Mouse (Mus musculus) limb, embryonic 12.5 days (tissue): Measurements from ENCODE around the gene Tm6sf1. TPM values are rescaled to one million over a fixed set of nuclear protein-coding genes. Genes with fewer than 3 reads are reported as not detected.

Experiments
- ATAC-seq: fragments of 200-750 bp; cut with Nextera tagmentation; 2 replicates; pipeline ENCODE4 v1.8.0; 2017; ENCODE audit warnings: low read depth, moderate TSS enrichment; ENCODE audit not compliant: insufficient number of reproducible peaks, insufficient read depth, low FRiP score, low TSS enrichment
- H3K27ac ChIP-seq: fragments of 300-500 bp; sonication (generic); 2 replicates; pipeline ENCODE4 v1.5.1; 2016; ENCODE audit warnings: mild to moderate bottlenecking, moderate library complexity
- H3K27me3 ChIP-seq: fragments of 300-500 bp; sonication (generic); 2 replicates; pipeline ENCODE4 v1.6.1; 2016; ENCODE audit warnings: mild to moderate bottlenecking, moderate library complexity
- H3K36me3 ChIP-seq: fragments of 300-500 bp; sonication (generic); 2 replicates; pipeline ENCODE4 v1.6.1; 2016; ENCODE audit warnings: mild to moderate bottlenecking, moderate library complexity
- H3K4me1 ChIP-seq: fragments of 300-500 bp; sonication (generic); replicated peaks from 2 replicates; pipeline ENCODE4 v1.6.1; 2016
- H3K4me2 ChIP-seq: fragments of 300-500 bp; sonication (generic); 2 replicates; pipeline ENCODE4 v1.6.1; 2016; ENCODE audit warnings: mild to moderate bottlenecking, moderate library complexity
- H3K4me3 ChIP-seq: fragments of 300-500 bp; sonication (generic); replicated peaks from 2 replicates; pipeline ENCODE4 v1.5.1; 2016; ENCODE audit warnings: mild to moderate bottlenecking
- H3K9ac ChIP-seq: fragments of 300-500 bp; sonication (generic); replicated peaks from 2 replicates; pipeline ENCODE4 v1.6.1; 2016; ENCODE audit warnings: mild to moderate bottlenecking, moderate library complexity
- H3K9me3 ChIP-seq: fragments of 300-500 bp; sonication (generic); 2 replicates; pipeline ENCODE4 v1.6.1; 2016; ENCODE audit warnings: mild to moderate bottlenecking, moderate library complexity
- WGBS: fragments of 180-500 bp; shearing (Covaris S2); methylation state at CpG from one replicate; pipeline ENCODE4 v1.1.7; 2016; 5-methylcytosine and 5-hydroxymethylcytosine counted together
- polyA plus RNA-seq: library from polyadenylated mRNA; unstranded; fragments of >200 nt; fragmentation: Nextera tagmentation; extraction: Ambion mirVana; gene quantifications from 2 replicates; pipeline ENCODE4 v1.2.1, GENCODE M21; 2016

The Tm6sf1 gene
- polyA plus RNA-seq, 1 experiment from 2014 or later, result 16.1 TPM

DNA sequence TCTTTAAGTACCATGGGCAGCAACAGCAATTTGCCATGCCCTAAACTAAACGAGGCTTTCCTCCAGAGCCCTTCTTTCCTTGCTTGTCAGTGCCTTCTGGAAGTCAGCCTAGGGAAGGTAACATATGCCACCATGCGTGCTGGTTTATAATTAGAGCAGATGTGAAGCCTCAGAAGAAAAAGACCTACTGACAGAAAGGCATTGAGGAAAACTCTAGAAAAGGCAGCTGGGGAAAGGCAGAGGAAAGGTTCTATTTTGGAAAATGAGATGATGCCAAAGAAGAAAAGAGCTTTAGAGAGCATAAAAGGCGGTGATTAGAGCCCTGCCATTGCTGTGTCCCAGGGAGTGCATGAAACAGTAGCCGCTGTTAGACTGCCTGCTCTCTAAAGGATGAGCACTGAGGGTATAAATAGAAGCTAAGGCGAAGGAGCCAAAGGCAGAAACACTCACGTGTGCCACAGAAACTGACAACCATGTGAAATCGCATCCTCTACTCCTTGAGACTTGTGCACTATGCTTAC lies 18.1 kb upstream of the Tm6sf1 start:
- Histone ChIP-seq H3K9ac (no peak overlapping the region), H3K4me3 (no peak overlapping the region), H3K27me3 (no peaks in the 10 kb centered on the region), H3K4me1 (peaks cover 4% of the 10 kb centered on the region; the same call in 1 of the 2 replicates), H3K36me3 (no peaks in the 10 kb centered on the region), H3K4me2 (no peak overlapping the region), H3K27ac (no peak overlapping the region), H3K9me3 (peaks cover 9% of the 10 kb centered on the region; the same call in 1 of the 2 replicates)
- ATAC-seq, result no peak
- WGBS, result 71% methylated on average over 7 of the region's 7 CpGs

DNA sequence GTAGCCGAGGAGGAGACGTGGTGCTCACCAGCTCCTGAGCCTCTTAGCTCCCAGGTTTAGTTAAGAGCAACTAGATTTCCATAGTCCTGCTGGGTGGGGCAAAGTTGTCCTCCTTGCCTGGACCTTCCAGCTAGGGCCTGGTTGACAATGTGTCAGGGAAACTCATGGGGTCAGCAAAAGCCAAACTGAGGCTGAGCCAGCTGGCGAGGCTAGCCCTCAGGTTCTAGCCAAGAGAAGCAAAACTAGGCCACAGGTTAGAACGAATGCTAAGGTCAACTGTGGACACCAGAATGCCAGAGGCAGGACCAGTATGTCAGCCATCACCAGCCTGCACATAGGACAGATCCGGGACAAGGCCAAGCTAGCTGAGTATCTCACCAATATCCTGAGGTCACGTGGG lies 17.4 kb upstream of the Tm6sf1 start:
- peaks cover 6% of the 10 kb centered on the region; the same call in 1 of the 2 replicates for H3K9me3 ChIP-seq
- H3K4me3 ChIP-seq, result no peak overlapping the region
- no peak for ATAC-seq
- no peaks in the 10 kb centered on the region for H3K36me3 ChIP-seq
- no peak overlapping the region for H3K4me2 ChIP-seq
- no peak overlapping the region for H3K27ac ChIP-seq
- H3K4me1 ChIP-seq, result peaks cover 4% of the 10 kb centered on the region; the same call in 1 of the 2 replicates
- WGBS, result 82% methylated on average over 6 of the region's 6 CpGs
- H3K27me3 ChIP-seq, result no peaks in the 10 kb centered on the region
- H3K9ac ChIP-seq, result no peak overlapping the region

DNA sequence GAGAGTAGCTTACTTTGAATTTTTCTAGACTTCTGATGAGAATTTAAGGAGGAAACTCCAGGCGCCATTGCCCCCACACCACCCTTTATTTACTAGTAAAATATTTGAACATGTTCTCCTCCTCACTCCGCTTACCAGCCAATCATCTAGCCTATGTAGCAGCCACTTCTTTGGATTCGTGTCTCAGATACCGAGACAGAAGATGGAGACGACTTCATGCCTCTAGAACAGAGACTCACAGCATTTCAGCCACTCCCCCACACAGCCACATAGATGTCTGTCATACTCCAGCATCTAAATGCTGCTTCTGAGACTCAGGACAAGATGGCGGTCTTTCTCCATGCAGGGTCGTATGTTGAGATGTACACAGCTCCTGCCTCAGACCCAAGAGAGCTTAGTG lies 16.7 kb upstream of the Tm6sf1 start:
- H3K27ac ChIP-seq, result no peak overlapping the region
- peaks cover 11% of the 10 kb centered on the region for H3K4me1 ChIP-seq
- no peak for ATAC-seq
- no peaks in the 10 kb centered on the region for H3K36me3 ChIP-seq
- WGBS, result 94% methylated on average over 7 of the region's 7 CpGs
- no peak overlapping the region for H3K4me2 ChIP-seq
- H3K27me3 ChIP-seq, result no peaks in the 10 kb centered on the region
- no peak overlapping the region for H3K9ac ChIP-seq
- no peaks in the 10 kb centered on the region for H3K9me3 ChIP-seq
- H3K4me3 ChIP-seq, result no peak overlapping the region

- Histone ChIP-seq H3K9me3 (0 out of 2 replicates have a peak, but pooled peaks cover 1% of the 10 kb centered on the region), H3K4me3 (no peak overlapping the region), H3K4me1 (peaks cover 19% of the 10 kb centered on the region), H3K9ac (no peak overlapping the region), H3K27me3 (no peaks in the 10 kb centered on the region), H3K36me3 (no peaks in the 10 kb centered on the region), H3K4me2 (no peak overlapping the region), H3K27ac (no peak overlapping the region)
- no peak for ATAC-seq
- 63% methylated on average over 1 of the region's 1 CpGs for WGBS
These were observed 15.8 kb upstream of the Tm6sf1 start for GRCm38 (mm10) chr7:81842998-81843397.

- no peaks in the 10 kb centered on the region for H3K27me3 ChIP-seq
- H3K4me2 ChIP-seq, result no peak overlapping the region
- peaks cover 21% of the 10 kb centered on the region for H3K4me1 ChIP-seq
- H3K9me3 ChIP-seq, result 0 out of 2 replicates have a peak, but pooled peaks cover 3% of the 10 kb centered on the region
- H3K36me3 ChIP-seq, result no peaks in the 10 kb centered on the region
- ATAC-seq, result no peak
- H3K9ac ChIP-seq, result no peak overlapping the region
- no peak overlapping the region for H3K4me3 ChIP-seq
- WGBS, result 79% methylated on average over 8 of the region's 8 CpGs
- H3K27ac ChIP-seq, result no peak overlapping the region
These were observed 14.9 kb upstream of the Tm6sf1 start for GRCm38 (mm10) chr7:81843903-81844302.

- Histone ChIP-seq H3K27ac (no peak overlapping the region), H3K4me2 (no peak overlapping the region), H3K4me1 (peaks cover 21% of the 10 kb centered on the region), H3K9ac (no peak overlapping the region), H3K36me3 (no peaks in the 10 kb centered on the region), H3K9me3 (0 out of 2 replicates have a peak, but pooled peaks cover 3% of the 10 kb centered on the region), H3K27me3 (no peaks in the 10 kb centered on the region), H3K4me3 (no peak overlapping the region)
- 52% methylated on average over 11 of the region's 11 CpGs for WGBS
- ATAC-seq, result no peak
These were observed 14.0 kb upstream of the Tm6sf1 start for GRCm38 (mm10) chr7:81844801-81845200.

DNA sequence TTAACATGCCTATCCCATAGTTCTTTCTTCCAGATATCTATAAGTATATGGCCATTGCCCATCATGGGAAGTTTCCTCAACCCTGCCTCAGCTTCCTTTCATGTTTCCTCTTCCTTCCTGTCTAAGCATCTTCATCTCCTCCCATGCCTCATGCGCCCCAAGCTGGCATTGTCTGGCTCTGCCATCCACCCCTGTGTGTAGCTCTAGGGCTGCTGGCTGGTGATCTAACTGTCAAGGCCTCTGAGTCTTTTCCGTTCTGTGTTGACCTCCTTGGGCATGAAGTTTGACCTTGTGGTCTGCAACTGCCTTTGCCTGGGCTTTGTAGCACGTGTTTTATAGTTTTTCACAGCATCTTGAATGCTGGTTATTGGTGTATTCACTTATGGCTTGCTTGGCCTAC lies 13.5 kb upstream of the Tm6sf1 start:
- H3K27ac ChIP-seq, result no peak overlapping the region
- H3K4me1 ChIP-seq, result peaks cover 21% of the 10 kb centered on the region
- H3K4me2 ChIP-seq, result no peak overlapping the region
- WGBS, result 58% methylated on average over 3 of the region's 3 CpGs
- no peak overlapping the region for H3K4me3 ChIP-seq
- no peak overlapping the region for H3K9ac ChIP-seq
- no peak for ATAC-seq
- no peaks in the 10 kb centered on the region for H3K36me3 ChIP-seq
- H3K27me3 ChIP-seq, result no peaks in the 10 kb centered on the region
- 0 out of 2 replicates have a peak, but pooled peaks cover 3% of the 10 kb centered on the region for H3K9me3 ChIP-seq

GRCm38 (mm10) chr7:81846008-81846407 lies 12.8 kb upstream of the Tm6sf1 start:
- Histone ChIP-seq H3K4me1 (peaks cover 21% of the 10 kb centered on the region), H3K9me3 (0 out of 2 replicates have a peak, but pooled peaks cover 3% of the 10 kb centered on the region), H3K27ac (no peak overlapping the region), H3K4me2 (no peak overlapping the region), H3K9ac (no peak overlapping the region), H3K36me3 (no peaks in the 10 kb centered on the region), H3K27me3 (no peaks in the 10 kb centered on the region), H3K4me3 (no peak overlapping the region)
- ATAC-seq, result no peak
- WGBS, result 79% methylated on average over 8 of the region's 8 CpGs

- Histone ChIP-seq H3K4me2 (no peak overlapping the region), H3K27me3 (no peaks in the 10 kb centered on the region), H3K4me3 (no peak overlapping the region), H3K36me3 (no peaks in the 10 kb centered on the region), H3K4me1 (peaks cover 21% of the 10 kb centered on the region), H3K9me3 (0 out of 2 replicates have a peak, but pooled peaks cover 3% of the 10 kb centered on the region), H3K9ac (no peak overlapping the region), H3K27ac (no peak overlapping the region)
- 33% methylated on average over 8 of the region's 8 CpGs for WGBS
- ATAC-seq, result no peak
These were observed 11.8 kb upstream of the Tm6sf1 start for GRCm38 (mm10) chr7:81847010-81847409.

GRCm38 (mm10) chr7:81847777-81848176 lies 11.0 kb upstream of the Tm6sf1 start:
- Histone ChIP-seq H3K9ac (no peak overlapping the region), H3K4me3 (no peak overlapping the region), H3K4me1 (peaks cover 21% of the 10 kb centered on the region), H3K27me3 (no peaks in the 10 kb centered on the region), H3K4me2 (no peak overlapping the region), H3K36me3 (no peaks in the 10 kb centered on the region), H3K27ac (no peak overlapping the region), H3K9me3 (0 out of 2 replicates have a peak, but pooled peaks cover 3% of the 10 kb centered on the region)
- no peak for ATAC-seq
- 15% methylated on average over 4 of the region's 4 CpGs for WGBS

DNA sequence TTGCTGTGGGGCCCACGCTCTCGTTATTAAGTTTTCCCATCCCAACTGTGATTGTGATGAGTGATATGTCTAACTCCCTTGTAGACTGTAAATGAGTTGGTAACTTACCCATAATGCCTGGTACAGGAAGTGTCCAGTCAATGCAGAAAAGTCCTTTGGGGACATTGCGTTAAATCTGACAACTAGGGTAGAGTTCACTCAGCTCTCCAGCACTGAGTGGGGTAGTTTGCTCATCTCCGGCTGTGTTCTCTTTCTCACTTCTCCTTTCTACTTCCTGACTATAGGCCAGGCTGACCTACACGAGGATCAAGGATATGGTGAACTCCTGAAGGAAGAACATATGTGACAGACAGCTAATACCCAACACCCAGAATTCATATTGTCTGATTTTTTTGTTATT lies 9.6 kb upstream of the Tm6sf1 start:
- no peak overlapping the region for H3K27ac ChIP-seq
- H3K4me3 ChIP-seq, result no peak overlapping the region
- H3K27me3 ChIP-seq, result no peaks in the 10 kb centered on the region
- no peak for ATAC-seq
- H3K9me3 ChIP-seq, result 0 out of 2 replicates have a peak, but pooled peaks cover 3% of the 10 kb centered on the region
- H3K4me2 ChIP-seq, result no peak overlapping the region
- peaks cover 21% of the 10 kb centered on the region for H3K4me1 ChIP-seq
- 86% methylated on average over 5 of the region's 5 CpGs for WGBS
- no peaks in the 10 kb centered on the region for H3K36me3 ChIP-seq
- H3K9ac ChIP-seq, result no peak overlapping the region

GRCm38 (mm10) chr7:81849633-81850032 lies 9.2 kb upstream of the Tm6sf1 start:
- Histone ChIP-seq H3K4me2 (no peak overlapping the region), H3K9ac (no peak overlapping the region), H3K4me3 (no peak overlapping the region), H3K27me3 (no peaks in the 10 kb centered on the region), H3K4me1 (peaks cover 21% of the 10 kb centered on the region), H3K27ac (no peak overlapping the region), H3K9me3 (0 out of 2 replicates have a peak, but pooled peaks cover 3% of the 10 kb centered on the region), H3K36me3 (no peaks in the 10 kb centered on the region)
- 87% methylated on average over 7 of the region's 7 CpGs for WGBS
- ATAC-seq, result no peak
